Mouse (Mus musculus): ENCODE data around the gene Pik3cd. TPM values are rescaled to one million over a fixed set of nuclear protein-coding genes. Genes with fewer than 3 reads are reported as not detected.

Gene Pik3cd
- polyA plus RNA-seq, 1 experiment from 2014 or later = 8.8 TPM

DNA sequence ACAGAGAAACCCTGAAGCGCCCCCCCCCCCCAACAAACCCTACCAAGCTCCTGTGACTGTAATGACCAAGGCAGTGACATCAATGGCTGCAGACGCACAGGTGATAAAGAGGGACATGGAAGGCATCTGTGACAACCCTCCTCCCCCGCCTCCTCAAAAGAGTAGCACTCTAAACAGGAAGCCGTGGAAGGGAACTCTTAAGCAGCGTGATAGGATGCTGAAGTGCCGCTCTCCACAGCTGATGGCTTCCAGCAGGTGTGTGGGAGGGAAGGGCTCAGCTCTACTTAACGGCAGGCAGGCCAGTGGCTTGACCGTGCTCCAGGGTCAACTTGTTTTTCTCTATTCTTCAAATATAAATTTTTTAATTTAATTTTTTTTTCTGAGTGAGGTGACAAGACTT, 18.8 kb upstream of the Pik3cd start:
- H3K4me3 ChIP-seq (ENCODE audit: low read depth, low read length) = no peak overlapping the region
- H3K9me3 ChIP-seq (replicated peaks; ENCODE audit: control insufficient read depth, low read length) = no peaks in the 10 kb centered on the region
- H3K27ac ChIP-seq (ENCODE audit: low read length) = no peak overlapping the region
- no peak overlapping the region for H3K4me2 ChIP-seq (ENCODE audit: low read depth, low read length)
- H3K27me3 ChIP-seq (ENCODE audit: control insufficient read depth, insufficient read depth, low read depth, low read length) = no peaks in the 10 kb centered on the region
- no peak for ATAC-seq (ENCODE audit: low read depth)
- H3K36me3 ChIP-seq (ENCODE audit: control insufficient read depth, insufficient read depth) = peaks cover 6% of the 10 kb centered on the region
- 77% methylated on average over 8 of the region's 8 CpGs for WGBS (ENCODE audit: insufficient replicate concordance)
- no peaks in the 10 kb centered on the region for H3K4me1 ChIP-seq (ENCODE audit: control insufficient read depth, low read depth, low read length)
- no peak overlapping the region for H3K9ac ChIP-seq (ENCODE audit: low read depth, low read length)

GRCm38 (mm10) chr4:149719686-149720085, 17.3 kb upstream of the Pik3cd start:
- no peak for ATAC-seq (ENCODE audit: low read depth)
- 72% methylated on average over 6 of the region's 6 CpGs for WGBS (ENCODE audit: insufficient replicate concordance)
- H3K9ac ChIP-seq (ENCODE audit: low read depth, low read length) = no peak overlapping the region
- no peak overlapping the region for H3K4me3 ChIP-seq (ENCODE audit: low read depth, low read length)
- H3K36me3 ChIP-seq (ENCODE audit: control insufficient read depth, insufficient read depth) = peaks cover 6% of the 10 kb centered on the region
- H3K4me1 ChIP-seq (ENCODE audit: control insufficient read depth, low read depth, low read length) = no peaks in the 10 kb centered on the region
- H3K4me2 ChIP-seq (ENCODE audit: low read depth, low read length) = no peak overlapping the region
- H3K27me3 ChIP-seq (ENCODE audit: control insufficient read depth, insufficient read depth, low read depth, low read length) = no peaks in the 10 kb centered on the region
- no peaks in the 10 kb centered on the region for H3K9me3 ChIP-seq (replicated peaks; ENCODE audit: control insufficient read depth, low read length)
- H3K27ac ChIP-seq (ENCODE audit: low read length) = no peak overlapping the region

DNA sequence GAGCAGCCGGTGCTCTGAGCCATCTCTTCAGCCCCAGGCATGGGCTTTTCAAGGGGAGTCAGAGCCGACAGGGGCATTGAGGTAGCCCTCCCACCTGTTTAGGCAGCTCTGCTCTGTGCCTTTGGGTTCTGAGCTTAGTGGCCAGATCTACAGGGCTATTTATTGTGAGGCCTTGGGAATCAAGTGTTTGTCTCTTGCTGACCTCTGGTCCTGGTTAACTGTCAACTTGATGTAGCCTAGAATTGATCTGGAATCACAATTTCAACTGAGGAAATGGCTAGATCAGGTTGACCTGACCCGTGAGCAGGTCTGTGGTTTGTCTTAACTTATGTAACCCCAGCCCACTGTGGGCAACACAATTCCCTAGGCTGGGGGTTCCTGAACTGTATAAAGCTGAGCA, 12.2 kb upstream of the Pik3cd start:
- Histone ChIP-seq H3K9ac (ENCODE audit: low read depth, low read length) (no peak overlapping the region), H3K27me3 (ENCODE audit: control insufficient read depth, insufficient read depth, low read depth, low read length) (no peaks in the 10 kb centered on the region), H3K4me3 (ENCODE audit: low read depth, low read length) (no peak overlapping the region), H3K4me2 (ENCODE audit: low read depth, low read length) (no peak overlapping the region), H3K27ac (ENCODE audit: low read length) (no peak overlapping the region), H3K4me1 (ENCODE audit: control insufficient read depth, low read depth, low read length) (no peaks in the 10 kb centered on the region), H3K36me3 (ENCODE audit: control insufficient read depth, insufficient read depth) (peaks cover 4% of the 10 kb centered on the region; the same call in 1 of the 2 replicates), H3K9me3 (replicated peaks; ENCODE audit: control insufficient read depth, low read length) (no peaks in the 10 kb centered on the region)
- ATAC-seq (ENCODE audit: low read depth) = no peak
- 61% methylated on average over 3 of the region's 3 CpGs for WGBS (ENCODE audit: insufficient replicate concordance)

DNA sequence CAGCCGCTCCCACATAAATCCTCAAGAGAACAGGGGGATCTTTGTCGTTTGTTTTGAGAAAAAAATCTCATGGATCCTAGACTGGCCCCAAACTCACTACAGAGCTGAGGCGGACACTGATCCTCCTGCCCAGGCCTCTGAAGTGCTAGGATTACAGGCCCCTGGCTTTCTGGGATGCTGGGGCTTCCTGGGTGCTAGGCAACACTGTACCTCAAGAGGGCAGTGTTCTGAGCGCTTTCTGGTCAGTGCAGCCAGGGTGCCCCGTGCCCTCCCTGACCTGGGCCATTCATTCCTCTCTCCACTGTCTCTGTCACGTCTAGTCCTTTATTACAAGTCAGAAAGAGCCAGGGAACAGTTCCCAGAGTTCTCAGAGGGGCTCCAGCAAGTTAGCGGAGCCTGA, 9.6 kb upstream of the Pik3cd start:
- H3K27me3 ChIP-seq (ENCODE audit: control insufficient read depth, insufficient read depth, low read depth, low read length) = no peaks in the 10 kb centered on the region
- ATAC-seq (ENCODE audit: low read depth) = no peak
- no peaks in the 10 kb centered on the region for H3K9me3 ChIP-seq (replicated peaks; ENCODE audit: control insufficient read depth, low read length)
- H3K4me1 ChIP-seq (ENCODE audit: control insufficient read depth, low read depth, low read length) = no peaks in the 10 kb centered on the region
- H3K27ac ChIP-seq (ENCODE audit: low read length) = no peak overlapping the region
- WGBS (ENCODE audit: insufficient replicate concordance) = 28% methylated on average over 7 of the region's 7 CpGs
- no peak overlapping the region for H3K9ac ChIP-seq (ENCODE audit: low read depth, low read length)
- H3K4me3 ChIP-seq (ENCODE audit: low read depth, low read length) = no peak overlapping the region
- peaks cover 4% of the 10 kb centered on the region; the same call in 1 of the 2 replicates for H3K36me3 ChIP-seq (ENCODE audit: control insufficient read depth, insufficient read depth)
- no peak overlapping the region for H3K4me2 ChIP-seq (ENCODE audit: low read depth, low read length)

- no peak overlapping the region for H3K27ac ChIP-seq (ENCODE audit: low read length)
- ATAC-seq (ENCODE audit: low read depth) = peak; percentile 17; the same call in 1 of the 2 replicates
- no peaks in the 10 kb centered on the region for H3K27me3 ChIP-seq (ENCODE audit: control insufficient read depth, insufficient read depth, low read depth, low read length)
- no peaks in the 10 kb centered on the region for H3K4me1 ChIP-seq (ENCODE audit: control insufficient read depth, low read depth, low read length)
- H3K9ac ChIP-seq (ENCODE audit: low read depth, low read length) = no peak overlapping the region
- H3K9me3 ChIP-seq (replicated peaks; ENCODE audit: control insufficient read depth, low read length) = no peaks in the 10 kb centered on the region
- WGBS (ENCODE audit: insufficient replicate concordance) = 70% methylated on average over 5 of the region's 5 CpGs
- H3K4me2 ChIP-seq (ENCODE audit: low read depth, low read length) = no peak overlapping the region
- peaks cover 3% of the 10 kb centered on the region; the same call in 1 of the 2 replicates for H3K36me3 ChIP-seq (ENCODE audit: control insufficient read depth, insufficient read depth)
- H3K4me3 ChIP-seq (ENCODE audit: low read depth, low read length) = no peak overlapping the region
Measured at GRCm38 (mm10) chr4:149711485-149711884, 9.1 kb upstream of the Pik3cd start.

DNA sequence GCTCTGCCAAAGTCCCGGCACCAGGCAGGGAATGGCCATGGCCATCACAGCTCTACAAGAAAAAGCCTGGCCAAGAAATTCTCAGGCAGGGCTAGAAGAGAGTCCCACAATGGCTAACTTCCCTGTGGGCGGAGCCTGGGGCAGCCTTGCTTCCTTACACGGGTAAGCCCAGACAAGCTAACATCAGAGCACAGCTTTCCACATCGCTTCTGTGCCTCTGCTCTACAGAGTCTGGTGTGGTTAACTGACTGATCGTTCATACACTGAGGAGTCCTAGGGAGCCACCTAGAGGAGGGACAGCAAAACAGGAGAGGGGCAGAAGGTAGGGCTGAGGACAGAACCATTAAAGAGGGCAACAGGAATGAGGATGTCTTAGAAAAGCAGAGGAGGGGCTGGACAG, 8.1 kb upstream of the Pik3cd start:
- WGBS (ENCODE audit: insufficient replicate concordance) = 10% methylated on average over 5 of the region's 5 CpGs
- no peaks in the 10 kb centered on the region for H3K4me1 ChIP-seq (ENCODE audit: control insufficient read depth, low read depth, low read length)
- H3K4me3 ChIP-seq (ENCODE audit: low read depth, low read length) = no peak overlapping the region
- no peaks in the 10 kb centered on the region for H3K27me3 ChIP-seq (ENCODE audit: control insufficient read depth, insufficient read depth, low read depth, low read length)
- H3K9ac ChIP-seq (ENCODE audit: low read depth, low read length) = no peak overlapping the region
- H3K4me2 ChIP-seq (ENCODE audit: low read depth, low read length) = no peak overlapping the region
- H3K9me3 ChIP-seq (replicated peaks; ENCODE audit: control insufficient read depth, low read length) = no peaks in the 10 kb centered on the region
- peak; percentile 71 for ATAC-seq (ENCODE audit: low read depth)
- no peaks in the 10 kb centered on the region for H3K36me3 ChIP-seq (ENCODE audit: control insufficient read depth, insufficient read depth)
- H3K27ac ChIP-seq (ENCODE audit: low read length) = no peak overlapping the region

- ATAC-seq (ENCODE audit: low read depth) = no peak
- Histone ChIP-seq H3K4me3 (ENCODE audit: low read depth, low read length) (no peak overlapping the region), H3K9ac (ENCODE audit: low read depth, low read length) (no peak overlapping the region), H3K27ac (ENCODE audit: low read length) (no peak overlapping the region), H3K4me1 (ENCODE audit: control insufficient read depth, low read depth, low read length) (peaks cover 3% of the 10 kb centered on the region), H3K9me3 (replicated peaks; ENCODE audit: control insufficient read depth, low read length) (no peaks in the 10 kb centered on the region), H3K36me3 (ENCODE audit: control insufficient read depth, insufficient read depth) (no peaks in the 10 kb centered on the region), H3K27me3 (ENCODE audit: control insufficient read depth, insufficient read depth, low read depth, low read length) (no peaks in the 10 kb centered on the region), H3K4me2 (ENCODE audit: low read depth, low read length) (no peak overlapping the region)
- WGBS (ENCODE audit: insufficient replicate concordance) = 60% methylated on average over 8 of the region's 8 CpGs
Measured at GRCm38 (mm10) chr4:149705941-149706340, 3.6 kb upstream of the Pik3cd start.

DNA sequence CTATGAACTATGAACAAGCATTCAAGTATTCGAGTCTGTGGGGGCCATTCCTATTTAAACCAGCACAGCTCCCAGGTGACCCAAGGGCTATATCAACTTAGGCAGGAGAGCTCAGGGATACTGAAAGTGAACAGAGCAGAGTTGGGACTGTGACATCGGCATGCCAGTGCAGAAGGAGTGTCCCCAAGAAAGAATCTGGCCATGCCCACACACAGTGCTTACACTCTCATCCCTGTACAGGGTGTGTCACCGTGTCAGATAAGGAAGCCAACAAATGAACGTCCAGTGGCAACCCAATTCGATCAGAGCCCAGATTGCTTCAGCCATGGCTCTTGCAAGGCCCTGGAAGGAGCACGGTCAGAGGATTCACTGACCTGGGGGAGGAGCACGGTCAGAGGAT, 2.9 kb upstream of the Pik3cd start:
- WGBS (ENCODE audit: insufficient replicate concordance) = 25% methylated on average over 7 of the region's 7 CpGs
- Histone ChIP-seq H3K9me3 (replicated peaks; ENCODE audit: control insufficient read depth, low read length) (no peaks in the 10 kb centered on the region), H3K27me3 (ENCODE audit: control insufficient read depth, insufficient read depth, low read depth, low read length) (no peaks in the 10 kb centered on the region), H3K4me1 (ENCODE audit: control insufficient read depth, low read depth, low read length) (peaks cover 3% of the 10 kb centered on the region), H3K36me3 (ENCODE audit: control insufficient read depth, insufficient read depth) (no peaks in the 10 kb centered on the region), H3K9ac (ENCODE audit: low read depth, low read length) (no peak overlapping the region), H3K4me2 (ENCODE audit: low read depth, low read length) (no peak overlapping the region), H3K4me3 (ENCODE audit: low read depth, low read length) (no peak overlapping the region), H3K27ac (ENCODE audit: low read length) (no peak overlapping the region)
- no peak for ATAC-seq (ENCODE audit: low read depth)

GRCm38 (mm10) chr4:149701426-149702209, 753 bp downstream of the Pik3cd start:
- Histone ChIP-seq H3K9me3 (replicated peaks; ENCODE audit: control insufficient read depth, low read length) (no peaks in the 10 kb centered on the region), H3K4me3 (ENCODE audit: low read depth, low read length) (0 out of 2 replicates have a peak overlapping the region, but pooled peaks have one; percentile 8), H3K36me3 (ENCODE audit: control insufficient read depth, insufficient read depth) (no peaks in the 10 kb centered on the region), H3K9ac (ENCODE audit: low read depth, low read length) (no peak overlapping the region), H3K4me1 (ENCODE audit: control insufficient read depth, low read depth, low read length) (peaks cover 14% of the 10 kb centered on the region), H3K27ac (ENCODE audit: low read length) (peak overlapping the region; percentile 8; the same call in 1 of the 2 replicates), H3K4me2 (ENCODE audit: low read depth, low read length) (peak overlapping the region; percentile 32; the same call in 1 of the 2 replicates), H3K27me3 (ENCODE audit: control insufficient read depth, insufficient read depth, low read depth, low read length) (no peaks in the 10 kb centered on the region)
- WGBS (ENCODE audit: insufficient replicate concordance) = 47% methylated on average over 18 of the region's 18 CpGs
- no peak for ATAC-seq (ENCODE audit: low read depth)
